ENCODE assay signal across 8 mouse cellular contexts in the genomic region with DNA sequence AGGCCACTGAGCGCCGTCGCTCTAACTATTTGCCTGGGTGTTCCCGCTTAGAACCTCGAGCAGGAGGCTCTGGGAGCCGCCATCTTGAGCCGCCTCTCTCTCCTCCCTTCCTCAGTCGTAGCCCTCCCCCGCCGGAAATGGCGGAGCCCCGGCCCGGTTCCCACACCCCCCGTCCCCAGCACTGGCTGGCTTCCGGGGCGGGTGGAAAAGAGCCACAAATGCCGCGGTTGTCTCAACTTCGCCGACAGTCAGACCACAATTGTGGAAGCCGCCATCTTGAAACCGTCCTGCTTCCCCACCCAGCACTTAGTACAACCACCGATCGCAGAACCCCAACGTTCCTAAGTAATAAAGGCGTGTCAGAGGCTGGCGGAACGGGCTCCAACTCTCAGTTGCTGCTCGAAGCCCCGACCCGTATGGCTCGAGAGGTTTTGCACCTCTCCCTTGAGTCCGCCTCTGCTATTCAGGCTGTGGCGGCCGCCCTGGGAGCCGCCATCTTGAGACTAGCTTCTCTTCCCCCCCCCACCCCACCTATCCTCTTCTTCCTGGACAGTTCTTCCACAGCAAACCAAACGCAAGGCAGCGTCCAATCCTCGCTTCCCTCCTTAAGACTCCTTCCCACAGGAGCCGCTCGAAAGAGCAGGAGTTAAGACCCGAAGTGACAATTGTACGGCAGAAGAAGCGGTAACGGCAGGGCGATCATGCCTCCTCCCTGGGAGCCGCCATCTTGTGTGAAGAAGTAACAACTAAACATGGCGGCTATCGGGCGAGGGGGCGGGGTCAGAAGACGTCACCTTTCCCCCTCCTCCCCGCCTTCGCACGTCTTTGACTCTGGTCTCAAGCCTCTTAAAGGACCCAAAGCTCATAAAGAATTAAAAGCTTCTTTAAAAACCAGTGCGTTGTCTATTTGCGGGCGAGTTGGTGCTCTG. TPM values are rescaled to one million over a fixed set of nuclear protein-coding genes. Genes with fewer than 3 reads are reported as not detected.
DNase-seq lines count a peak whose midpoint lies in the region; ATAC-seq and TF ChIP-seq lines count a peak whose summit lies in the region.

Gene Hcfc1, minus strand, starts transcription at position 110 of the 929 bp plus-strand sequence.

- TF ChIP-seq POLR2A in lung, adult 2 months (IDR thresholded peaks at IDR 0.05; ENCODE audit: borderline replicate concordance, extremely low read depth, low read depth, low read length) = peak; percentile 87; the same call in 1 of the 2 replicates

- peak within 1 kb of the TSS; percentile 72 for H3K4me3 ChIP-seq in forebrain, embryonic 15.5 days
- peak within 1 kb of the TSS; percentile 79 for H3K4me3 ChIP-seq in lung, adult 2 months (replicated peaks; ENCODE audit: extremely low read depth, low read depth, low read length)

- 18% methylated on average over 58 of the region's 58 CpGs for WGBS in forebrain, embryonic 15.5 days
- 19% methylated on average over 58 of the region's 58 CpGs for WGBS in lung, adult 2 months

- peak within 1 kb of the TSS; percentile 100 for H3K27ac ChIP-seq in forebrain, embryonic 15.5 days (replicated peaks)

- peak within 1 kb of the TSS; percentile 66 for H3K9ac ChIP-seq in forebrain, embryonic 15.5 days (replicated peaks)

- H3K4me1 ChIP-seq in forebrain, embryonic 15.5 days = peaks cover 28% of the 10 kb centered on the region
- H3K4me1 ChIP-seq in lung, adult 2 months (ENCODE audit: control insufficient read depth, insufficient read depth, low read length) = peaks cover 9% of the 10 kb centered on the region

- peak; percentile 71 for ATAC-seq in forebrain, embryonic 15.5 days (replicated peaks)
- peak; percentile 75 for ATAC-seq in neutrophil, adult 5-6 weeks (ENCODE audit: extremely low read depth, insufficient number of reproducible peaks, low FRiP score, poor library complexity, severe bottlenecking)

- H3K4me2 ChIP-seq in forebrain, embryonic 15.5 days (replicated peaks) = peak within 1 kb of the TSS; percentile 67

- H3K27me3 ChIP-seq in forebrain, embryonic 15.5 days = no peaks in the 10 kb centered on the region

- TF ChIP-seq CTCF in lung, adult 2 months (IDR thresholded peaks at IDR 0.05; ENCODE audit: insufficient read depth, low read length) = no peak

- no peaks in the 10 kb centered on the region for H3K36me3 ChIP-seq in forebrain, embryonic 15.5 days

- intact Hi-C loops in heart, postnatal 25 days (cut with DNase I) = loop anchor here (2.0 to 10.0 kb wide), 2 partner anchors 280 to 448 kb away; no protein-coding TSS in a partner anchor

- DNase-seq in ES-CJ7 (ENCODE audit: low read depth, low spot score) = peak; percentile 85
- DNase-seq in cerebellum, adult 11 months = peak; percentile 88
- DNase-seq in heart, postnatal 25 days (ENCODE audit: low spot score) = peak; percentile 83
- DNase-seq in layer of hippocampus, adult 18-20 months (ENCODE audit: low spot score in 2 of 2) = peak; percentile 86 to 93
- peak; percentile 82 for DNase-seq in lung, adult 2 months
- DNase-seq in thymus, adult 18-20 months = peak; percentile 79 to 83

- H3K9me3 ChIP-seq in forebrain, embryonic 15.5 days = no peaks in the 10 kb centered on the region

RNA-seq across cellular contexts. Expression of gene Hcfc1, which starts in this region (rescaled TPM):
- 59.4 and 61.6 TPM in 2 replicates for polyA plus RNA-seq in forebrain, embryonic 15.5 days (2015; fragmentation: Nextera tagmentation; extraction: Ambion mirVana)
- 10 to 100 TPM; 39.3 to 41.8 TPM for total RNA-seq in heart, postnatal 25 days (2021)
- total RNA-seq in layer of hippocampus, adult 18-20 months (2021) = 10 to 100 TPM; 71.8 to 73.2 TPM
- polyA plus RNA-seq in lung, adult 2 months (2012; rRNA removed) = 61.4 and 62.6 TPM in 2 replicates
- total RNA-seq in neutrophil, adult 5-6 weeks (2017) = 41.7 and 41.9 TPM in 2 replicates

Comparison
In these comparisons a context has a peak if more than half of its experiments do, and no peak if none do; other contexts are left out.
1. Peak in every context shown above with its lines: DNase-seq, ATAC-seq, H3K4me3 ChIP-seq and H3K27ac ChIP-seq.